Mouse (Mus musculus) heart, adult 8-10 months (tissue): Measurements from ENCODE around the gene S1pr3. TPM values are rescaled to one million over a fixed set of nuclear protein-coding genes. Genes with fewer than 3 reads are reported as not detected.

ENCODE experiments used
- DNase-seq: peaks from one replicate; pipeline ENCODE4 v3.0.0; 2022; ENCODE audit warnings: low spot score
- total RNA-seq, 4 experiments: library from RNA; stranded (reverse); gene quantifications; 2 replicates each; pipeline ENCODE4 v1.2.4; 2022

S1pr3 gene
- total RNA-seq, 4 experiments from 2014 or later, result 8.1 to 12.6 (median 10.9) TPM

DNA sequence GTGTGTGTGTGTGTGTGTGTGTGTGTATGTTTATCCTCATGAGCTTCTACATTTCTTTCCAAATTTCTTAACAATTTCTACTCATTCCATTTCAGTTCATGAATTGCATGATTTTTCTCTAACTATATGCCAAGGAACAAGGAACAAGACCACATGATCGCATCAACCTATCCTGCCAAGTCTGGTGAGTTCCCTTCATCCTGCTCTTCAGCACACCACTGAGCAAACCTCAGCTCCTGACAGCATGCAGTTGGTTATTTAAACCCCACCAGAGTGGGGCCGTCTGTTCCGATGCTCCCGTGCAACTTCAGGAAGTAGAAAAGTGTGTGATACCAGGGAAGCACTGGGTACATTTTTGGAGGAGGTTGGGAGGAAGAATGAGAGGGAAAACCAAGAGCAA lies 38.1 kb downstream of the S1pr3 start:
- DNase-seq, result no peak

- no peak for DNase-seq
Measured at GRCm38 (mm10) chr13:51456190-51456878, 47.9 kb downstream of the S1pr3 start.

GRCm38 (mm10) chr13:51464294-51464693 lies 55.9 kb downstream of the S1pr3 start:
- DNase-seq, result no peak

- no peak for DNase-seq
Measured at GRCm38 (mm10) chr13:51466117-51466841, 57.8 kb downstream of the S1pr3 start.

- DNase-seq, result no peak
Measured at GRCm38 (mm10) chr13:51468697-51469250, 60.3 kb downstream of the S1pr3 start.

Other genes starting within 250 kb of the S1pr3 start
- gene Nxnl2, start 237.6 kb upstream of the S1pr3 start, total RNA-seq, result under 1 TPM in 3 of 4 experiments, not detected in 1; 0.28 to 0.47 (median 0.34) TPM
- gene Shc3, start 160.8 kb downstream of the S1pr3 start, total RNA-seq, result 1 to 10 TPM; 1.7 to 2.1 (median 1.8) TPM
- gene Cks2, start 236.6 kb downstream of the S1pr3 start, total RNA-seq, result 1 to 10 TPM in 1 of 4 experiments, under 1 TPM in 2, not detected in 1; 0.66 to 1.1 (median 0.92) TPM
- gene Secisbp2, start 243.1 kb downstream of the S1pr3 start, total RNA-seq, result 10 to 100 TPM; 10.8 to 13.7 (median 11.3) TPM